Mouse (Mus musculus): ENCODE measurements around the gene Lmtk2.

- TF ChIP-seq POLR2A (IDR thresholded peaks at IDR 0.05; ENCODE audit: extremely low read depth, insufficient read depth, low read length) (no peak), CTCF (IDR thresholded peaks at IDR 0.05; ENCODE audit: low read depth, low read length) (no peak)
These were observed 83.0 kb downstream of the Lmtk2 start for GRCm38 (mm10) chr5:144183248-144183559.
